Mouse (Mus musculus): Measurements from ENCODE around the gene Gimap8.

The Gimap8 gene

DNA sequence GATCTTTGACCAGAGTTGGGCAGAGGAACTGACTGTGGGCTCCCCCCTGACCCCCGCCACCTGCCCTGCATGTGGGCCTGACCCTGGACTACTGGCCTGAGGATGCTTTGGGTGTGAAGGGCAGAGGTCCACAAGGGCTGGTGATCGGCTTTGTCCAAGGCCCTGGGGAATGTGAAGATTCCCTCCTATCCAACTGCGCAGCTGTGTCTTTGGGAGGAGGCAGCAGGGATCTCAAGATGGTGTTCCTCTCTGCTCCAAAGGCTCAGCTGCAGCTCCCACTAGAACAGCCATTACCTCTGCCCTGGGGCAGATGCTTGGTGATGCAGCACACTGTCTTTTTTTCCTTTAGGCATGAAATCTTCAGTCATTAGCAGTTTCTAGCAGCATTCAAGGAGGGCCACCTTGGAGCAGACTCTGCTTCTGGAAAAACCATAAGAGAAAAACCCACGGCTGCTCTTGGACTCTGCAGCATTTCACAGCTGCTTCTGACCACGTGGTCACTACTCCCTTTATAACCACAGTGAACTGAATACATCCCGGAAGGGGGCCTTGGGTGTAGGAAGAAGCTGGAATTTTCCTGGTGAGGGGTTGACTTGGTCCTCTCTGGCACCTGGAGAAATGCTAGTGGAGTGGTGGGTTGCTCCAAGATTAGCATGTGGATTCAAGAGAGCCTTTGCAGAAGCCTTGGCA, 9.1 kb upstream of the Gimap8 start:
- DNase-seq (ENCODE audit: low spot score in 2 of 2) = peak in 1 of 2 experiments; percentile 15

DNA sequence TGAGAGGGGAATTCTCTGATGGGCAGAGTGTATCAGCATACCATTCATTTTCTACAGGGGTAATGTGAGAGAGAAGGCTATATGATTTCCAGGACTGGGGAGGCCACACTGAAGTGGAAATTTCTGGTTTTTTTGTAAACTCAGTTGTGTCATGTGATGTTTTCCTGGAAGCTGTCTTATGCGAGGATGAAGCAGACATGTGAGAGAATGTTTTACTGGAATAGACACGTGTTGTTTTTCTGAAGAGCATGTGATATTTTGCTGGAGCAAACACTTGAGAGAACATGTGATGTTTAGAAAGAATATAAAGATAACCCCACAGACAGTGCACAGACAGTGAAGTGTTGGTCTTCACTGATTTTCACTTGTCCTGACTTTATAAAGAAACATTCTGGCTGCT, 8.5 kb upstream of the Gimap8 start:
- DNase-seq (ENCODE audit: low spot score in 2 of 2) = peak; percentile 34 to 49

DNA sequence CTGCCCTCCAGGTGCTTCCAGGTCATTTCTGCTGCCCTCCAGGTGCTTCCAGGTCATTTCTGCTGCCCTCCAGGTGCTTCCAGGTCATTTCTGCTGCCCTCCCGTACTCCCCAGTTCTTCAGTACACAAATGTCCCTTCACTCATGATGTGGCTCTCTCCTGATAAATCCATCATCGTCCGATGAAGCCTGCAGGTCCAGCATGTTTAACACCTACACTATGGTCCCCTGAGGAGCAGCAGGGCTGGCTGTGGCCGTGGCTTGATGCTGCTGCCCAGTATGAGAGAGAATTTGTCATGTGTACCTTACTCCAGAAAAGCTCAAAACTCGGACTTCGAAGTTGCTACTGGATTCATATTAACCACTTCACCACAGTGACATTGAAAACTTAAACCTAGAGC, 5.6 kb upstream of the Gimap8 start:
- DNase-seq (ENCODE audit: low spot score in 2 of 2) = no peak

DNA sequence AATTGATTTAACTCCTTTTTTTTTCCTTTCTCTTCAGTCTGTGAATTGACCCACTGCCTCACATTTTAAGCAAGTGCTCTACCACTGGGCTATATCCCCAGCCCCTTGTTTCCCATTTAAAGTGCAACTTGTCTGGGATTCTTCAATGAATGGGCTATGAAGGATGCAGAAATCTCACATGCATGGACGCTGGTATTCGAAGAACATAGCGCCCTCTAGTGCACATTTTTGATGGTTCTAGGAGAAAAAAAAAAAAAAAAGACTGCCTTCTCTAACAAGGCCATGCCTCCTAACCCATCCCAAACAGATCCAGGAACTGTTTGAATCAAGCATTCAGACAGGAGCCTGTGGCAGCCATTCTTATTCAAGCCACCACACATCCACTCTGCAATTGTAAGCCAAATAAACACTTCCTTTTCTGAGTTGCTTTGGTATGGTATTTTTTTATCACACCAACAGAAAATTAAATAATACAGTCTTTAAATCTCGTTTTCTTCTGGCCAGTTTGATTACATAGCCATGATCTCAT, 4.2 kb upstream of the Gimap8 start:
- DNase-seq (ENCODE audit: low spot score in 2 of 2) = peak; percentile 16 to 43

DNA sequence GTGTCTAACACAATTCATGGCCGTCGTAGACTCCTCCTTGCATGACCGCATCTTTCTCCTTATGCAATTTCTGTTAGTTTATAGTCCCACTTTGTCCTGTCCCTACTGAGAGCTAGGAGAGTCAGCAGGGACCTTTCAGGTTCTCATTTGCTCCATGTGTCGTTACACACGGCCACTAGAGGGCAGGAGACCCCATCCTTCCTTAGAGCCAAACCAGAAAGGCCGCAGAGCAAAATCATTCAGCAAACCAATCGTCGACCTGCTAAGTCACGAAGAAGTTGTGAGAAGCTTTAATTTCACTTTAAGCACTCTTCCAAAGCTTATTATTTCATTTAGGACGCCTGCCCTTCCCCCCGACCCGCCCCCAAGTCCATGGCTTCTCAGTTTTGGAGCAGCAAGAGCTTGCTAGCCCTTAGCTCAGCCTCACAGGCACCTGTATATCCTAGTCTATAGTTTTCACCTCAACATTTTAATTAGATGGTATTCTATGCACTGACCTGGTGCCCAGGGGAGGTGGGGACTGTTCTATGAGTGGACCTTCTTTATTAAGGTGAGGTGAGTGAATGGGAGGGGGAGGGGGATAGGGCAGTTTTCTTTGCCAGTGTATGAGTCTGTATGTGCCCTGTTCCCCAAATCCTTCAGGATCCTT, 1.2 kb upstream of the Gimap8 start:
- peak; percentile 50 to 74 for DNase-seq (ENCODE audit: low spot score in 2 of 2)

DNA sequence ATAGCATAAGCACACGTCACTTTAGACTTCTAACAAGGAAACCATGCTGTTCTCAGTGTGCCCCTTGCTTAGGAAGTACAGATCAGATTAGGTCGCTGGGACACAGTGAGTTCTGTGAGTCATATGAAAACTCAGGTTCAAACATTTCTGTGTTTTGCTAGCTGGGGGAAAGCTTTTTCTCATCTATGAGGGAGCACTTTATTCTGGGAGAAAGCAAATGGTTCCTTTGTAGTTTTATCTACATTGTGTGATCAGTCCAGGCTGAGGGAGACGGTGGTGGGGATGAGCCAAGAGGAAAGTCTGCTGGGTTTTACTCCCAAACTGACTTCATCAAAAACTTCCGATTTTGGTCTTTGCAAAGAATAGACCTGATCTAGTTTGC, 734 bp upstream of the Gimap8 start:
- DNase-seq (ENCODE audit: low spot score in 2 of 2) = no peak

DNA sequence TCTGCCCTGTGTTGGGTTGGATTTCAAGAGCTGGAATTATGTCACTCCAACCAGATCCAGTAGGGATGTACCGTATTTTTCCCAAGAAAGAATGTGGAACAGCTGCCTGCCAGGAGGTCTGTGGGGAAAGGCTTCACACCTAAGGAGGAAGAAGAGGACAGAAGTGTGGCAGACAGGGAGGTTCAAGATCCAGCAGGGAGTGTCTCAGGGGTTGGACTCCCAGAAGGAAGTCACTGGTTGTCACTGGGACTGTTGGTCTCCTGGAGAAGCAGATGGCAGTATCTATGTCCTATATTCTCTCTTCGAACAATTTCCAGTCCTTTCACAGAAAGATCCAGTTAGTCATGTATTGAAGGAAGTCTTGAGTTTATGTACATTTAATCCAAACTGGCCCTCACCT, 577 bp downstream of the Gimap8 start:
- no peak for DNase-seq (ENCODE audit: low spot score in 2 of 2)

DNA sequence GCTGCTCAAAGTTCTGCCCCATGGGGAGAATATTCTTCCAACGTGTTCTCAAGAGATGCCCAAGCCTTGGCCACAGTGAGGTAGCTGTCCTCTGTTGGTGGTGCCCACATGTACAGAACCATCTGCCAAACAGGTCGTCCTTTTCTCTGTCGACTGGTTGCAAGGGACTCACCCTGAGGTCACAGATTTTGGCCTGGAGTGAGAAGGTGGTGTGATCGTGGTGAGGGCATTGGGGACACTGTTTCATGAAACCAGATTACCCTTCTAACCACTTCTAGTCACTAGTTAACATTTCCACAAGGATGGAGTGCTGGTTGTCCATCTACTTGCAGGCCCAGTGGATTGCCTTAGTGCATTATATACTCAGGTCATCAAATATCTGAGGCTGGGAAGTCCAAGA, 1.7 kb downstream of the Gimap8 start:
- DNase-seq (ENCODE audit: low spot score in 2 of 2) = no peak

DNA sequence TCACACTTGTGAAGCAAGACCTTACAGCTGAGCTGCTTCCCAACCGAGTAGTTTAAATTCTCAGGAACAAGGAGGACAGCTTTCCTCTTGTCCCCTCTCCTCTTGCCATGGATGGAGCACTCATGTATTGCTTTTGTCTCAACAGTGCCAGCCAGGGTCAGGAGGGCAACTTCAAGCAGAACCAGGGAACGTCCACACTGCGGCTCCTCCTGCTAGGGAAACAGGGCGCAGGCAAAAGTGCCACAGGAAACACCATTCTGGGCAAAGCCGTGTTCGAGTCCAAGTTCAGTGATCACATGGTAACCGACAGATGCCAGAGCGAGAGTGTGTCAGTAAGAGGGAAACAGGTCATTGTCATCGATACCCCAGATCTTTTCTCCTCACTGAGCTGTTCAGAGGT, 3.0 kb downstream of the Gimap8 start:
- no peak for DNase-seq (ENCODE audit: low spot score in 2 of 2)

DNA sequence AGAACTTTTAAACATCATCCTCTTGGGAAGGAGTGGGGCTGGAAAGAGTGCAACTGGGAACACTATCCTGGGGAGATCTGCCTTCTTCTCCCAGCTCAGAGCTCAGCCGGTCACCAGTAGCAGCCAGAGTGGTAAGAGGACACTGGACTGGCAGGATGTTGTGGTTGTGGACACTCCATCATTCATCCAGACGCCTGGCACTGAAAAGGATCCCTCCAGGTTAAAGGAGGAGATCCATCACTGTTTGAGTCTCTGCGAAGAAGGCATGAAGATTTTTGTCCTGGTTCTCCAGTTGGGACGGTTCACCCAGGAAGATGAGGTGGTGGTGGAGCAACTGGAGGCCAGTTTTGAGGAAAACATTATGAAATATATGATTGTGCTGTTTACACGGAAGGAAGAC, 11.7 kb downstream of the Gimap8 start:
- DNase-seq (ENCODE audit: low spot score in 2 of 2) = no peak

DNA sequence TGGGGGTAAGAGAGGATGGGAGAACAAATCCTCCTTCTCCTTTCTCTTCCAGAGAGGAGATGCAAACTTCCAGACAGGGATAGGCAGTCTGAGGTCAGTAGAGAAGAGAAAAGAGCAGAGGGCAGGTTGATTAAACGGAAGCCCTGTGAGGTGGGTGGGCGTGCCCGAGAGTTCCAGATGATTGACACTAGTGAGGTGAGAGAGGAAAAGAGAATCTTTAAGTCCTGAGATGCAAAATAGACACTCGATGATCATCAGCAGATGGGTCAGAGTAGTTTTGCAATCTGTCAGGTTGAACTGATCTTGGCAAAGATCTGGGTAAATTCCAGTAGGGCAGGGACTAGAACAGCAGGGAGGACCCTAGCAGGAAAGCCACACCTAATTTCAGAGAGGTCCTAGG, 17.7 kb downstream of the Gimap8 start:
- DNase-seq (ENCODE audit: low spot score in 2 of 2) = no peak

DNA sequence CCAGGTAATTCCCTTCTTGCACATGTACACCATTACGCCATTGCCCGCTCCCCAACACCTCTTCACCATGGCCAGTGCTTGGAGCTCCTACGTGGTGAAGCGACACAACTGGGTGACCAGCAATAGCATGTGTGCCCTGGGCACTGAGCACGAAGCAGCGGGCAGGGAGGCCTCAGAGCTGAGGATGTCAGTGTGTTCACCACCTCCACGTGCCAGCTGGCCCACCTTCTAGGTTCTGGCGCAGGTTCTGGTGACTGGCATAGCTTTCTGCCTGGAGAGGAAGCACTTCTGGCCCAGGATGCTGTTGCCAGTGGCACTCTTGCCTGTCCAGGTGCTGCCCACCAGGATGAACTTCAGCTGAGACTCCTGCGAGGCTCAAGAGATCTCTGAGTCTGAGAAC, 18.4 kb downstream of the Gimap8 start:
- DNase-seq (ENCODE audit: low spot score in 2 of 2) = no peak

DNA sequence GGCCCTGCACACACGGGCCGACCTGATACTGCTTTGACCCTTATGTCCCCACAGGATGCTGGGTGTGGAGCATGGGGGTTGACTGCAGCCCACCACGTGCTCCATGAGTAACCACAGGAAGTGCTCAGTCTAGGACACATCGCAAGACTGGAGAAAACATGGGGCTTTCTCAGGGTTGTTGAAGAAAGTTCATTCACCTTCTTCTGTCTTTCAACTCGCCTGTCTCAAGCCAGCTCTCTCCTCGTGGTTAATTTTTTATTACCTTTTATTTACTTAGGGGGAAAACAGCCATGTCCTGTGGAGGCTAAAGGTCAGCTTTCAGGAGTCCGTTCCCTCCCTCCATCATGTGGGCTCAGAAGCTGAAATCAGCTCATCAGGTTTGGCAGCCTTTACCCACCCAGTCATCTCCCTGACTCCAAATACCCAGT, 19.1 kb downstream of the Gimap8 start:
- no peak for DNase-seq (ENCODE audit: low spot score in 2 of 2)

DNA sequence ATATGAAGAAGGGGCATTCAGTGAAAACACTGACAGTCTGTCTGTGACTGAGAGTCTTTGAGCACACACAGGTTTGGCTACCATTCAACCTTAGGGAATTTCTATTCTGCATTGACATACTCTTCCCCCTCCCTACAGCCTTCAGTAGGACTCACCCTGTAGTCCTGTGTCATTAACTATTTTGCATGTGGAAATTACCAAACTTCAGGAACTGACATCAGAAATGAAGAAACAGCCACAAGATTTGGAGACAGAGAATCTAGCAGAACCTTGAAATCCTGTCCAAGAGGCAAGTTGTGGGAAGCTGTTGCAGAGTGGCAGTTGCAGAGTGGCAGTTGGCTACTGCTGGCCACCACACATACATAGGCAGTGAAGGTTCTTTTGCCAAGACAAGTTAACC, 21.0 kb downstream of the Gimap8 start:
- DNase-seq (ENCODE audit: low spot score in 2 of 2) = no peak

DNA sequence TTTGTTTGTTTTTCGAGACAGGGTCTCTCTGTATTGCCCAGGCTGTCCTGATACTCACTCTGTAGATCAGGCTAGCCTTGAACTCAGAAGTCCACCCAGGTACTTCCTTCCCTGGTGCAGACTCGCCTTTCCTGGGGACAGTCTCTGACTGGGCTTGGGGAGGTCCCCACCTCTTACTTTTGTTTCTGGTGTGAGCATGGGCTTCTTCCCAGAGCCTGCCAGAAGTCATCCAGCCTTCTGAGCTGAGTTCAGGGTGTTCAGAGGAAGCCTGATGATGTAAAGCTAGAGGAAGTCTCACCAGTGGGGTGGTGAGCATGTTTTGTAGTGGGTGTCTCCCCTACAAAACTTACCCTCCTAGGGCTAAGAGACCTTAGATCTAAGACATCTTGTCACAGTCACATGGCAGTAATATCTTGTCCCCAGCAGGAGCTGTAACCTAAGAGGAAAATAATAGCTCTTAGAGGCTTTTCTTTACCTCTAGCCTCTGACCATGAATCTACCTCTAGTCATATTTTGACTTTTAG, 22.5 kb downstream of the Gimap8 start:
- no peak for DNase-seq (ENCODE audit: low spot score in 2 of 2)

DNA sequence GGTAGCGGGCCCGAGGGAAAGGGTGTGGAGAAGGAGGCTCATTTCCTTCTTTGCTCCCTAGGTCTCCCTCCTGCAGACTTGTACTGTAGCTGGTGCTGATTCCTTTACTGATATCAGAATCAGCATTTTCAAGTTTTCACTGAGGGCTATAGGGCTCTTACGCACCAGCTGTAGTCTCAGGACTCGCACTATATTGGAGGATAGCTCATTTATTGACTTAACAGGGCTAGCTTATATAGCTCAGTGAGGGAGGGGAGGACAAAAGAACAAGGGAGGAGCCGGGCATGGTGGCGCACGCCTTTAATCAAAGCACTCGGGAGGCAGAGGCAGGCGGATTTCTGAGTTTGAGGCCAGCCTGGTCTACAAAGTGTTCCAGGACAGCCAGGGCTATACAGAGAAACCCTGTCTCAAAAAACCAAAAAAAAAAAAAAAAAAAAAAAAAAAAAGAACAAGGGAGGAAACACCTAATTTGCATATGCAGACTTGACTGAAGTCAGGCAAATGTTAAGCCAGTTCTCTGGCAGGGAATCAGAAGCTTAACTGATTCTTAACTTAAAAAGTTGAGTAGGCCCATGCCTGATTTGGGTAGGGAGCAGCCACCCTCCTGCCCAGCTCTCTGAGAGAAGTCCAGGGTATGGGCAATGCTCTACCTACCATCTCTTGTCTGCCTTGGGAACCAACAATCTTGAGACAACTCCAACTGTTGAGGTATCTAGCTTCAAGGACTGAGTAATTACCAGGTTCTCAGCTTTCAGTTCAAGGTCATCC, 27.4 kb downstream of the Gimap8 start:
- no peak for DNase-seq (ENCODE audit: low spot score in 2 of 2)

DNA sequence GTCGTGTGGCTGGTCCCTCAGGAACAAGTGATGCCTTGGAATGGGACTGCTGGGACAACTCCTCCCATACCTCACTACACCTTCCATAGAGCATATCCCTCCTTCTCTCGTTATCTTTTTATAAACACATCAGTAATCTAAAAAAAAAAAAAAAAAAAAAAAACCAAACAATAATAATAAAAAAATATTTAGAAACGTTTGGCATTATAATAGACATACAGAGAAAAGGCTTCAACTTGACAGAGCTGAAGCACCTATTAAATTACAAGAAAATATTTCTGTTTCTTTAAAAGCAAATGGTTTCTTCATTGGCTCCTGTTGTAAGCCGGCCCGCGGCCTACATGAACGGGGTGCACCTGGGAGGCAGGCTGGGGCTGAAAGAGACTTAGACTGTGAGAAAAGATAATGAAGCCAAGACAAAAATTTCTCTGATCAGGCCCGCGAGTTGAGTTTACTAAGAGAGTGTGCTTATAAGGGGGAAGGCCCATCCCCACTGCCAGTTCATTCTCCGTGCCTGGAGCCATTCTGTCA, 28.4 kb downstream of the Gimap8 start:
- DNase-seq (ENCODE audit: low spot score in 2 of 2) = no peak

DNA sequence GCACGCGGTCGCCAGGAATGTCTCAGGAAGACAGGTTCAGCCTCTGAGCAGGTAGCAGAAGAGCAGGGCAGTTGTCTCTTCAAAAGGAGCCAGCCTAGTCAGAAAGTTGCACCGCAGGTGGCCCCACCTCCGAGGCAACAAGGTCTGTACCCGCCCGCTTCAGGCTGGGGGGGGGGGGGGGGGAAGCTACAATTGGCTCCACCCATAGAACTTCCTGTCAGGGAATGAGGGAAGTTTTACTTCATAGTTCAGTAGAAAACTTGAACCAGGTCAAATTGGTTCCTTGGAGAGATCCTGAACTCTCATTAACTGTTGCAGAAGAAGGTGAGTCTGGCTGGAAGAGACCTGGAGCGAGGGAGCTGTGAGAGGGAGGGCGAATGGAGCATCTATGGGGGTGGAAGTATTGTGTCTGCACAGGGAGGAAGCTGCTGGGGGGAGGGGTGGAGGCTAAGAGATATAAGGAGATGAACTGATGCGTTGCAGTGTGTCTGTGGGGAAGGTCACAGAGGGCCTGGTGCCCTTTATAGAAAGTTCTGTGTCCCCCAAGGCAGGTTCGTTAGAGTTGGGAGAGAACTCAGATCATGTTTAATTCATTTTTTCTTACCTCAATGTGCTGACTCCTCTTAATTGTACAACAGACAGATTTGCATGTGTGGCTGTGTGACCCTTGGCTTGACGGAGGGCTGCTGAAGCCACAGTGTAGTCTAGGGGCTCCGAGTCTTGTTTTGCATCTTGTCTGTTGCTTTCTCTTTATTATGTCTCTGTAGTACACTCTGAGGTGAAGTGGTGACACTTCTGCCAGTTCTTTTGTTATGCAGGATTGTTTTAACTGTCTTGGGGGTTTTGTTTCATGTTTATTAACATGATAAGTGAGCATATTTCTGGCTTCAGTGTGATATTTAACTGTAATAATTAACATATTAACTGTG, 29.2 kb downstream of the Gimap8 start, which contains the start of gene Gimap9:
Gene Gimap9, plus strand, starts transcription at position 199 of the 929 bp plus-strand sequence.
- peak; percentile 44 to 53 for DNase-seq (ENCODE audit: low spot score in 2 of 2)

DNA sequence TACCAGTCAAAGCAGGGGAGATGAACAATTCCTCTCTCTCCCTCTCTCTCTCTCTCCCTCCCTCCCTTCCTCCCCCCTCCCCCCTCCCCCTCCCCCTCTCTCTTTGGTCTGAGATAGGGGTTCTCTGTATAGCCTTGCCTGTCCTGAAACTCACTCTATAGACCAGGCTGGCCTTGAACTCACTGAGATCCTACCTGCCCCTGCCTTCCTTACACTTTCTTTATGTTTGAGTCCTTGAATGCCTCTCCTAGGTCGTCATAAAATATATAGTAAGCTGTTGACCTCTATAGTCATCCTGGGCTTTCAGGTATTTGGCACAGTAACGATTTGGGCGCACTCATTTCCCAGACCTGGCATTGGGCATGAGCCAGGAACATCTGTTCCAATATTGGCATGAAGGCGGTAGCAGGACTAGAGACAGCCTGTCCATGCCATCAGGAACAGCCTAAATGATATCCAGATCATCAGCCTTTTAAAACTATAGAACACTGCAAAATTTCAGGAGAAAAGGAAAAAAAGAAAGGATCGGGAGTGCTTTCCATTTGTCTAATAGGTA, 29.9 kb downstream of the Gimap8 start:
- DNase-seq (ENCODE audit: low spot score in 2 of 2) = no peak

DNA sequence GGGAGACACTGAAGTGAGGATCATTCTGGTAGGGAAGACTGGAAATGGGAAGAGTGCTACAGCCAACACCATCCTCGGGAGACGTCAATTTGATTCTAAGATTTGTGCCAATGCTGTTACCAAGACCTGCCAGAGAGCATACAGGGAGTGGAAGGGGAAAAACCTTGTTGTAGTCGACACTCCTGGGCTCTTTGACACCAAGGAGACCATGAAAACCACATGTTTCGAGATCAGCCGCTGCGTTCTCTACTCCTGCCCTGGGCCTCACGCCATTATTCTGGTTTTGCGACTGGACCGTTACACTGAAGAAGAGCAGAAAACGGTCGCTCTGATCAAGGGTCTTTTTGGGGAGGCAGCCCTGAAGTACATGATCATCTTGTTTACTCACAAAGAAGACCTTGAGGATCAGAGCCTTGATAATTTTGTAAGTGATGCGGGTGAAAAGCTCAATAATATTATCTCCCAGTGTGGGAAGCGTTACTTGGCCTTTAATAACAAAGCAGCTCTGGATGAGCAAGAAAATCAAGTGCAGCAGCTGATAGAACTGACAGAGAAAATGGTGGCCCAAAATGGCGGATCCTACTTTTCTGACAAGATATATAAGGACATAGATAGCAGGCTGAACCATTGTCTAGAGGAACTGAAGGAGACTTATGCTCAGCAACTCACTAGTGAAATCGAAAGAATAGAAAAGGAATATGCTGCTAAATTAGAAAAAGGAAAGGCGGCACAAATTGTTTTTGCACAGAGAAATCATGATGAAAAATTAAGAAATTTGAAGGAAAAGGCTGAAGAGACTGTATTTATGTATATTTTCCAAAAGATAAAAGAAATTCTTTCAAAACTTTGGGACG, 30.7 kb downstream of the Gimap8 start:
- DNase-seq (ENCODE audit: low spot score in 2 of 2) = no peak
